Mouse (Mus musculus): ENCODE results near the gene Slc39a13. TPM values are rescaled to one million over a fixed set of nuclear protein-coding genes. Genes with fewer than 3 reads are reported as not detected.

Slc39a13 gene
- polyA plus RNA-seq, 1 experiment from 2014 or later, result 45.5 TPM

- ATAC-seq (ENCODE audit: insufficient read depth, low FRiP score, low read depth), result no peak
- no peaks in the 10 kb centered on the region for H3K9me3 ChIP-seq
- no peak overlapping the region for H3K4me3 ChIP-seq (replicated peaks)
- peaks cover 17% of the 10 kb centered on the region for H3K4me1 ChIP-seq
- H3K9ac ChIP-seq, result no peak overlapping the region
- no peak overlapping the region for H3K27ac ChIP-seq
- 19% methylated on average over 1 of the region's 1 CpGs for WGBS
- no peaks in the 10 kb centered on the region for H3K36me3 ChIP-seq
- H3K4me2 ChIP-seq, result no peak overlapping the region
- H3K27me3 ChIP-seq (replicated peaks), result no peaks in the 10 kb centered on the region
Observed at GRCm38 (mm10) chr2:91072092-91072491, 1.9 kb upstream of the Slc39a13 start.

- Histone ChIP-seq H3K4me2 (peak overlapping the region; percentile 86), H3K4me1 (peaks cover 17% of the 10 kb centered on the region), H3K27ac (peak overlapping the region; percentile 90; the same call in 1 of the 2 replicates), H3K9me3 (no peaks in the 10 kb centered on the region), H3K4me3 (replicated peaks) (peak overlapping the region; percentile 69), H3K36me3 (no peaks in the 10 kb centered on the region; the same call in 1 of the 2 replicates), H3K27me3 (replicated peaks) (no peaks in the 10 kb centered on the region), H3K9ac (peak overlapping the region; percentile 61; the same call in 1 of the 2 replicates)
- no peak for ATAC-seq (ENCODE audit: insufficient read depth, low FRiP score, low read depth)
- 79% methylated on average over 10 of the region's 10 CpGs for WGBS
Observed at GRCm38 (mm10) chr2:91071059-91071458, 842 bp upstream of the Slc39a13 start.

- WGBS, result 7% methylated on average over 14 of the region's 14 CpGs
- peaks cover 17% of the 10 kb centered on the region for H3K4me1 ChIP-seq
- H3K9ac ChIP-seq, result peak overlapping the region; percentile 61
- peak overlapping the region; percentile 86 for H3K4me2 ChIP-seq
- no peaks in the 10 kb centered on the region for H3K27me3 ChIP-seq (replicated peaks)
- H3K27ac ChIP-seq, result peak overlapping the region; percentile 90
- peaks cover 5% of the 10 kb centered on the region for H3K36me3 ChIP-seq
- ATAC-seq (ENCODE audit: insufficient read depth, low FRiP score, low read depth), result no peak
- H3K4me3 ChIP-seq (replicated peaks), result peak overlapping the region; percentile 69
- H3K9me3 ChIP-seq, result no peaks in the 10 kb centered on the region
Observed at GRCm38 (mm10) chr2:91069306-91070000, 764 bp downstream of the Slc39a13 start.

GRCm38 (mm10) chr2:91068872-91069165 lies 1.4 kb downstream of the Slc39a13 start:
- WGBS, result 45% methylated on average over 6 of the region's 6 CpGs
- no peak for ATAC-seq (ENCODE audit: insufficient read depth, low FRiP score, low read depth)

GRCm38 (mm10) chr2:91068162-91068871 lies 1.9 kb downstream of the Slc39a13 start:
- no peaks in the 10 kb centered on the region for H3K27me3 ChIP-seq (replicated peaks)
- H3K27ac ChIP-seq, result no peak overlapping the region
- H3K9ac ChIP-seq, result no peak overlapping the region
- 62% methylated on average over 13 of the region's 13 CpGs for WGBS
- ATAC-seq (ENCODE audit: insufficient read depth, low FRiP score, low read depth), result no peak
- H3K36me3 ChIP-seq, result peaks cover 13% of the 10 kb centered on the region
- peak overlapping the region; percentile 86 for H3K4me2 ChIP-seq
- no peaks in the 10 kb centered on the region for H3K9me3 ChIP-seq
- peaks cover 17% of the 10 kb centered on the region for H3K4me1 ChIP-seq
- peak overlapping the region; percentile 69 for H3K4me3 ChIP-seq (replicated peaks)

More at GRCm38 (mm10) chr2:91068872-91069165, 1.4 kb downstream of the Slc39a13 start:
- H3K27me3 ChIP-seq (replicated peaks), result no peaks in the 10 kb centered on the region
- no peaks in the 10 kb centered on the region for H3K9me3 ChIP-seq
- no peak overlapping the region for H3K9ac ChIP-seq
- H3K4me1 ChIP-seq, result peaks cover 17% of the 10 kb centered on the region
- peak overlapping the region; percentile 86 for H3K4me2 ChIP-seq
- H3K27ac ChIP-seq, result no peak overlapping the region
- peaks cover 10% of the 10 kb centered on the region for H3K36me3 ChIP-seq
- peak overlapping the region; percentile 69 for H3K4me3 ChIP-seq (replicated peaks)

GRCm38 (mm10) chr2:91066455-91066854 lies 3.8 kb downstream of the Slc39a13 start:
- peaks cover 25% of the 10 kb centered on the region for H3K36me3 ChIP-seq
- 84% methylated on average over 3 of the region's 3 CpGs for WGBS

GRCm38 (mm10) chr2:91065544-91065943 lies 4.7 kb downstream of the Slc39a13 start:
- Histone ChIP-seq H3K4me3 (replicated peaks) (no peak overlapping the region), H3K9me3 (no peaks in the 10 kb centered on the region), H3K9ac (no peak overlapping the region), H3K27ac (no peak overlapping the region), H3K4me2 (no peak overlapping the region), H3K4me1 (peaks cover 15% of the 10 kb centered on the region), H3K27me3 (replicated peaks) (no peaks in the 10 kb centered on the region), H3K36me3 (peaks cover 30% of the 10 kb centered on the region)
- 58% methylated on average over 3 of the region's 3 CpGs for WGBS
- ATAC-seq (ENCODE audit: insufficient read depth, low FRiP score, low read depth), result no peak

More at GRCm38 (mm10) chr2:91066455-91066854, 3.8 kb downstream of the Slc39a13 start:
- H3K4me1 ChIP-seq, result peaks cover 20% of the 10 kb centered on the region
- no peak overlapping the region for H3K4me2 ChIP-seq
- H3K27me3 ChIP-seq (replicated peaks), result no peaks in the 10 kb centered on the region
- no peak overlapping the region for H3K4me3 ChIP-seq (replicated peaks)
- ATAC-seq (ENCODE audit: insufficient read depth, low FRiP score, low read depth), result no peak
- no peak overlapping the region for H3K9ac ChIP-seq
- no peaks in the 10 kb centered on the region for H3K9me3 ChIP-seq
- no peak overlapping the region for H3K27ac ChIP-seq

GRCm38 (mm10) chr2:91064211-91064610 lies 6.0 kb downstream of the Slc39a13 start:
- Histone ChIP-seq H3K27me3 (replicated peaks) (no peaks in the 10 kb centered on the region), H3K4me1 (peaks cover 12% of the 10 kb centered on the region), H3K4me3 (replicated peaks) (no peak overlapping the region), H3K9ac (no peak overlapping the region), H3K36me3 (peaks cover 42% of the 10 kb centered on the region), H3K9me3 (no peaks in the 10 kb centered on the region), H3K4me2 (no peak overlapping the region), H3K27ac (no peak overlapping the region)
- WGBS, result 83% methylated on average over 6 of the region's 6 CpGs
- no peak for ATAC-seq (ENCODE audit: insufficient read depth, low FRiP score, low read depth)

- H3K27me3 ChIP-seq (replicated peaks), result no peaks in the 10 kb centered on the region
- no peaks in the 10 kb centered on the region for H3K9me3 ChIP-seq
- WGBS, result 90% methylated on average over 16 of the region's 16 CpGs
- no peak for ATAC-seq (ENCODE audit: insufficient read depth, low FRiP score, low read depth)
- no peak overlapping the region for H3K4me3 ChIP-seq (replicated peaks)
- H3K27ac ChIP-seq, result no peak overlapping the region; the same call in 1 of the 2 replicates
- H3K4me2 ChIP-seq, result no peak overlapping the region
- H3K9ac ChIP-seq, result no peak overlapping the region
- H3K36me3 ChIP-seq, result peaks cover 53% of the 10 kb centered on the region
- 0 out of 2 replicates have a peak, but pooled peaks cover 3% of the 10 kb centered on the region for H3K4me1 ChIP-seq
Observed at GRCm38 (mm10) chr2:91062779-91063606, 7.2 kb downstream of the Slc39a13 start.

- Histone ChIP-seq H3K4me3 (replicated peaks) (no peak overlapping the region), H3K9ac (no peak overlapping the region), H3K27me3 (replicated peaks) (no peaks in the 10 kb centered on the region), H3K27ac (peak overlapping the region; percentile 72), H3K4me2 (no peak overlapping the region), H3K4me1 (0 out of 2 replicates have a peak, but pooled peaks cover 3% of the 10 kb centered on the region), H3K9me3 (no peaks in the 10 kb centered on the region), H3K36me3 (peaks cover 63% of the 10 kb centered on the region)
- ATAC-seq (ENCODE audit: insufficient read depth, low FRiP score, low read depth), result peak; percentile 16; the same call in 1 of the 2 replicates
- WGBS, result 68% methylated on average over 6 of the region's 6 CpGs
Observed at GRCm38 (mm10) chr2:91061849-91062481, 8.3 kb downstream of the Slc39a13 start.

GRCm38 (mm10) chr2:91060544-91061355 lies 9.5 kb downstream of the Slc39a13 start:
- no peak overlapping the region for H3K27ac ChIP-seq
- H3K4me2 ChIP-seq, result no peak overlapping the region
- 81% methylated on average over 10 of the region's 10 CpGs for WGBS
- H3K9ac ChIP-seq, result no peak overlapping the region
- H3K27me3 ChIP-seq (replicated peaks), result no peaks in the 10 kb centered on the region
- ATAC-seq (ENCODE audit: insufficient read depth, low FRiP score, low read depth), result peak; percentile 56
- H3K4me3 ChIP-seq (replicated peaks), result no peak overlapping the region
- H3K4me1 ChIP-seq, result 0 out of 2 replicates have a peak, but pooled peaks cover 3% of the 10 kb centered on the region
- H3K36me3 ChIP-seq, result peaks cover 75% of the 10 kb centered on the region
- H3K9me3 ChIP-seq, result no peaks in the 10 kb centered on the region
